13 mouse cellular contexts compared by ENCODE assay signal in genomic region chr5:148375480-148375879, GRCm38 (mm10). TPM values are rescaled to one million over a fixed set of nuclear protein-coding genes. Genes with fewer than 3 reads are reported as not detected.
DNase-seq lines count a peak whose midpoint lies in the region; ATAC-seq and TF ChIP-seq lines count a peak whose summit lies in the region.
"Had no signal": no experiment of that assay in that cellular context is flagged by ENCODE, and none has a peak within 500 bp of the region (broad histone marks: within the 10 kb centered on the region; RNA-seq: fewer than 3 reads in every experiment).

No protein-coding gene starts in this region.

- no peak overlapping the region for H3K4me3 ChIP-seq in layer of hippocampus, adult 2 months
- H3K4me3 ChIP-seq: neural tube, embryonic 13.5 days had no signal

- peak; percentile 31 for DNase-seq in CD4-positive, CD25-positive, alpha-beta regulatory T cell, adult 2 months (ENCODE audit: low read depth, low spot score)
- no peak for DNase-seq in layer of hippocampus, adult 2 months (ENCODE audit: low spot score in 2 of 2)
- DNase-seq in layer of hippocampus, adult 9-10 months (ENCODE audit: low spot score): no peak
- peak; percentile 42 for DNase-seq in A20 (ENCODE audit: low read depth, low spot score)
- DNase-seq in ZHBTc4 (ENCODE audit: low read depth, low spot score): peak; percentile 92
- no peak for DNase-seq in right cerebral cortex, postnatal 10 days (ENCODE audit: low spot score in 2 of 2)
- DNase-seq in right cerebral cortex, adult 18-20 months: no peak
- DNase-seq: cerebellum, postnatal 25 days; midbrain, embryonic 14.5 days; right cerebral cortex, postnatal 14 days had no signal

- TF ChIP-seq CTCF in layer of hippocampus, adult 2 months (conservative IDR thresholded peaks at IDR 0.05): peak; percentile 73

- no peak for ATAC-seq in CD4-positive, CD25-positive, alpha-beta regulatory T cell, adult 4 months
- ATAC-seq: inflammation-experienced regulatory T-cells, adult 6 months had no signal

- no peak overlapping the region for H3K27ac ChIP-seq in layer of hippocampus, adult 2 months
- H3K27ac ChIP-seq: neural tube, embryonic 13.5 days had no signal

RNA-seq across cellular contexts. Expression of gene Slc7a1, which starts 24.2 kb away (rescaled TPM):
- 10 to 100 TPM; 13.2 to 19.0 TPM for polyA plus RNA-seq in CD4-positive, CD25-positive, alpha-beta regulatory T cell, adult 4 months (2017; shearing (Covaris generic))
- 10 to 100 TPM; 24.4 to 25.9 TPM for total RNA-seq in layer of hippocampus, adult 2 months (2021)

Comparison
In these comparisons a context has a peak if more than half of its experiments do, and no peak if none do; other contexts are left out.
1. DNase-seq: peak in CD4-positive, CD25-positive, alpha-beta regulatory T cell, adult 2 months (single experiment), A20 (single experiment) and ZHBTc4 (single experiment); none in layer of hippocampus, adult 2 months (0 of 2), layer of hippocampus, adult 9-10 months (single experiment), right cerebral cortex, postnatal 10 days (0 of 2) and right cerebral cortex, adult 18-20 months (single experiment).